In genomic region chr9:65551035-65551434, GRCm38 (mm10) we compare ENCODE assay signal across 8 mouse cellular contexts. TPM values are rescaled to one million over a fixed set of nuclear protein-coding genes. Genes with fewer than 3 reads are reported as not detected.
DNase-seq lines count a peak whose midpoint lies in the region; ATAC-seq and TF ChIP-seq lines count a peak whose summit lies in the region.

No protein-coding gene starts in this region.

- peak; percentile 83 for ATAC-seq in embryonic facial prominence, embryonic 14.5 days (ENCODE audit: low read depth)
- ATAC-seq in hematopoietic stem cell, adult 5-6 weeks (replicated peaks in 1 of 2; ENCODE audit: insufficient read depth in 1 of 2, low FRiP score in 2 of 2, low TSS enrichment in 1 of 2, low read depth in 1 of 2, poor library complexity in 2 of 2, severe bottlenecking in 2 of 2): peak; percentile 77 to 79
- ATAC-seq in neural tube, embryonic 13.5 days (ENCODE audit: low read depth): peak; percentile 41; the same call in 1 of the 2 replicates

- DNase-seq in retina, postnatal 1 day: peak; percentile 48
- DNase-seq in retina, embryonic 14.5 days (ENCODE audit: low spot score): no peak
- peak; percentile 92 for DNase-seq in embryonic facial prominence, embryonic 14.5 days (ENCODE audit: low spot score)
- DNase-seq in liver, adult 2 months (ENCODE audit: extremely low read depth, low read depth, low spot score): no peak
- DNase-seq in urinary bladder, postnatal 25 days (ENCODE audit: low spot score): peak; percentile 58
- no peak for DNase-seq in layer of hippocampus, adult 18-20 months (ENCODE audit: low spot score in 2 of 2)

- TF ChIP-seq POLR2A in liver, adult 2 months (IDR thresholded peaks at IDR 0.05; ENCODE audit: extremely low read depth, insufficient read depth, low read length): no peak

- no peak overlapping the region for H3K4me2 ChIP-seq in embryonic facial prominence, embryonic 14.5 days (ENCODE audit: low read depth, low read length)
- H3K4me2 ChIP-seq in neural tube, embryonic 13.5 days: no peak overlapping the region

- peaks cover 36% of the 10 kb centered on the region for H3K4me1 ChIP-seq in embryonic facial prominence, embryonic 14.5 days (ENCODE audit: control insufficient read depth, insufficient read depth, low read length)
- H3K4me1 ChIP-seq in liver, adult 2 months (ENCODE audit: control insufficient read depth, insufficient read depth, low read length): peaks cover 2% of the 10 kb centered on the region
- H3K4me1 ChIP-seq in neural tube, embryonic 13.5 days (replicated peaks): peaks cover 60% of the 10 kb centered on the region

- 9% methylated on average over 5 of the region's 5 CpGs for WGBS in embryonic facial prominence, embryonic 14.5 days
- whole genome bisulfite sequencing in liver, adult 2 months: 54% methylated on average over 5 of the region's 5 CpGs
- WGBS in neural tube, embryonic 13.5 days: 28% methylated on average over 5 of the region's 5 CpGs

- H3K9me3 ChIP-seq in embryonic facial prominence, embryonic 14.5 days (ENCODE audit: control insufficient read depth, low read length): no peaks in the 10 kb centered on the region
- no peaks in the 10 kb centered on the region for H3K9me3 ChIP-seq in neural tube, embryonic 13.5 days

- H3K27ac ChIP-seq in embryonic facial prominence, embryonic 14.5 days (replicated peaks; ENCODE audit: low read depth, low read length): peak overlapping the region; percentile 90
- H3K27ac ChIP-seq in liver, adult 2 months (replicated peaks; ENCODE audit: insufficient read depth, low read depth, low read length): peak overlapping the region; percentile 74
- H3K27ac ChIP-seq in neural tube, embryonic 13.5 days (replicated peaks): peak overlapping the region; percentile 59

- no peaks in the 10 kb centered on the region for H3K27me3 ChIP-seq in embryonic facial prominence, embryonic 14.5 days (replicated peaks; ENCODE audit: control insufficient read depth, insufficient read depth, low read length)
- H3K27me3 ChIP-seq in liver, adult 2 months (ENCODE audit: control insufficient read depth, insufficient read depth, low read length): no peaks in the 10 kb centered on the region
- H3K27me3 ChIP-seq in neural tube, embryonic 13.5 days: no peaks in the 10 kb centered on the region

- peaks cover 13% of the 10 kb centered on the region for H3K36me3 ChIP-seq in embryonic facial prominence, embryonic 14.5 days (ENCODE audit: control insufficient read depth, insufficient read depth, low read length)
- no peaks in the 10 kb centered on the region for H3K36me3 ChIP-seq in liver, adult 2 months (ENCODE audit: control insufficient read depth, insufficient read depth, low read length)
- peaks cover 4% of the 10 kb centered on the region; the same call in 1 of the 2 replicates for H3K36me3 ChIP-seq in neural tube, embryonic 13.5 days

- 0 out of 2 replicates have a peak overlapping the region, but pooled peaks have one; percentile 25 for H3K9ac ChIP-seq in embryonic facial prominence, embryonic 14.5 days (ENCODE audit: low read depth, low read length)
- no peak overlapping the region for H3K9ac ChIP-seq in liver, adult 2 months (ENCODE audit: low read depth, low read length)
- H3K9ac ChIP-seq in neural tube, embryonic 13.5 days: peak overlapping the region; percentile 1; the same call in 1 of the 2 replicates

- no peaks in the 10 kb centered on the region for H3K79me2 ChIP-seq in liver, adult 2 months (ENCODE audit: control insufficient read depth, insufficient read depth, low read length)

- no peak overlapping the region for H3K4me3 ChIP-seq in embryonic facial prominence, embryonic 14.5 days (ENCODE audit: low read depth, low read length)
- no peak overlapping the region for H3K4me3 ChIP-seq in liver, adult 2 months (ENCODE audit: insufficient read depth, low read depth, low read length)
- H3K4me3 ChIP-seq in neural tube, embryonic 13.5 days: no peak overlapping the region

- TF ChIP-seq CTCF in liver, adult 2 months (IDR thresholded peaks at IDR 0.05; ENCODE audit: low read depth, low read length): no peak

RNA-seq across cellular contexts. Expression of gene Plekho2, which starts 28.8 kb away (rescaled TPM):
- 12.9 and 14.3 TPM in 2 replicates for polyA plus RNA-seq in embryonic facial prominence, embryonic 14.5 days (2014; fragmentation: Nextera tagmentation; extraction: Ambion mirVana)
- total RNA-seq in hematopoietic stem cell, adult 5-6 weeks (2017): 41.1 and 42.4 TPM in 2 replicates
- total RNA-seq in liver, adult 2 months (2014; rRNA removed): 1.4 and 2.2 TPM in 2 replicates
- 2.9 and 5.4 TPM in 2 replicates for polyA plus RNA-seq in liver, adult 2 months (2012; rRNA removed)
- polyA plus RNA-seq in neural tube, embryonic 13.5 days (2015; fragmentation: Nextera tagmentation; extraction: Ambion mirVana): 7.6 and 9.5 TPM in 2 replicates
- 10 to 100 TPM in 1 of 2 experiments, 1 to 10 TPM in 1; 7.7 to 11.7 TPM for total RNA-seq in layer of hippocampus, adult 18-20 months (2021)

RNA-seq across cellular contexts. Expression of gene Ankdd1a, which starts 31.0 kb away (rescaled TPM):
- polyA plus RNA-seq in embryonic facial prominence, embryonic 14.5 days (2014; fragmentation: Nextera tagmentation; extraction: Ambion mirVana): not detected in 2 replicates
- total RNA-seq in hematopoietic stem cell, adult 5-6 weeks (2017): not detected in 2 replicates
- total RNA-seq in liver, adult 2 months (2014; rRNA removed): not detected in 2 replicates
- polyA plus RNA-seq in liver, adult 2 months (2012; rRNA removed): not detected in 2 replicates
- polyA plus RNA-seq in neural tube, embryonic 13.5 days (2015; fragmentation: Nextera tagmentation; extraction: Ambion mirVana): 0.59 and 0.60 TPM in 2 replicates
- 1 to 10 TPM; 3.6 to 3.7 TPM for total RNA-seq in layer of hippocampus, adult 18-20 months (2021)

RNA-seq across cellular contexts. Expression of gene Pif1, which starts 35.9 kb away (rescaled TPM):
- 5.9 and 7.2 TPM in 2 replicates for polyA plus RNA-seq in embryonic facial prominence, embryonic 14.5 days (2014; fragmentation: Nextera tagmentation; extraction: Ambion mirVana)
- total RNA-seq in hematopoietic stem cell, adult 5-6 weeks (2017): 6.7 and 6.8 TPM in 2 replicates
- 0.20 TPM in 1 of 2 replicates, not detected in the other for total RNA-seq in liver, adult 2 months (2014; rRNA removed)
- polyA plus RNA-seq in liver, adult 2 months (2012; rRNA removed): 0.04 TPM in 1 of 2 replicates, not detected in the other
- 3.1 and 3.2 TPM in 2 replicates for polyA plus RNA-seq in neural tube, embryonic 13.5 days (2015; fragmentation: Nextera tagmentation; extraction: Ambion mirVana)
- total RNA-seq in layer of hippocampus, adult 18-20 months (2021): under 1 TPM in 1 of 2 experiments, not detected in 1; 0.12 TPM

Comparison
In these comparisons a context has a peak if more than half of its experiments do, and no peak if none do; other contexts are left out.
1. DNase-seq: peak in retina, postnatal 1 day (single experiment), embryonic facial prominence, embryonic 14.5 days (single experiment) and urinary bladder, postnatal 25 days (single experiment); none in retina, embryonic 14.5 days (single experiment), liver, adult 2 months (single experiment) and layer of hippocampus, adult 18-20 months (0 of 2).
2. Peak in every context shown above with its lines, with median percentiles within 50 percentile points of each other: ATAC-seq and H3K27ac ChIP-seq.